Mouse (Mus musculus): ENCODE measurements at regions not wholly inside any gene's neighbourhood (a gene's known extent, or its start where the extent isn't known, plus 50 kb on each side); places are given as distances from the start of the nearest gene placed in this dataset.
"Not testable (repeated sequence)": the region's sequence is repeated elsewhere in the genome, so short reads cannot be mapped to it uniquely, and the experiment has no call there.

DNA sequence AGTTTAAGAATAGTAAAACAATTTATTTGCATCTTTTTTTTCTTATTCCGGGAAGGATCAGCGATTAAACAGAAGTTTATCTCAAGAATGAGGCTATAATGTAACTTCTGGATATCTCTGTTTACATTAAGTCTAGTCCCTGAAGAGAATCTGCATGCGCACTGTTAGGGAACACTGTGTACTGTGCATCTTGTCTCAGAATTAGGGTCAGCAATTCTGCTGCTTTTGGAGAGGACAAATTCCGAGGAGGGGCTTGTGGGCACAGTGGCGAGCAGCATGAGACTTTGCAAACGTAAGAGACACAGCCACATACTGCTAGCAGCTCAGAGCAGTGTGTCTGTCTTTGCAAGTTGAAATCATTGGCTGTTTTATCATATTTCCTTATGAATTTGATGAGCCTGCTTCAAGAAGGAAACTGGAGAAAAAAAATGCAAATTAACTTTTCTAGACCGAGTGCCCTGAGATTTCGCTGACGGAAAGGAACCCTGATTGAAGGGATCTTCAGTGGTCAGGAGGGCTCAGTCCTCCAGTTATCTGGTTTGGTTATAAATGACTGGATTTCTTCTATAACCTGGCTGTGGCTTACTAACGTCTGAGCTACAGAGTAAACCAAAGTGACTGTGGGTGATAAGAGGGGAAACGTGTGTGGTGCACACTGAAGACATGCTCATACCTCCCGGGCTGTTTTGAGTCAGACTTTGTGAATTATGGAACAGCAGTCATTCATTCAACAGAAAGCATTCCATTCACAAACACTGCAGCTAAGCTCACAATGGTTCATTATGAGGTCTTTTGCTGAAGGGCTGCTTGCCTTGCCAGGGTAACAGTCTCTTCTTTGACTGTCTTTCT lies 305.1 kb downstream of the Ets1 start:
- Histone ChIP-seq H3K4me2 (replicated peaks; ENCODE audit: low read depth, low read length) (peak overlapping the region; percentile 58), H3K9ac (ENCODE audit: low read depth, low read length) (no peak overlapping the region), H3K9me3 (ENCODE audit: control insufficient read depth, low read length) (no peaks in the 10 kb centered on the region), H3K27me3 (ENCODE audit: control insufficient read depth, insufficient read depth, low read length) (no peaks in the 10 kb centered on the region), H3K4me3 (ENCODE audit: low read depth, low read length) (no peak overlapping the region), H3K36me3 (ENCODE audit: control insufficient read depth, insufficient read depth, low read length) (no peaks in the 10 kb centered on the region), H3K4me1 (replicated peaks; ENCODE audit: control insufficient read depth, insufficient read depth, low read length) (no peaks in the 10 kb centered on the region), H3K27ac (ENCODE audit: low read depth, low read length) (no peak overlapping the region)
- DNase-seq (ENCODE audit: low spot score) (peak; percentile 30), ATAC-seq (ENCODE audit: low FRiP score) (peak; percentile 49)
- 42% methylated on average over 12 of the region's 12 CpGs for WGBS

GRCm38 (mm10) chr9:32941768-32942030 lies 305.7 kb downstream of the Ets1 start:
- Histone ChIP-seq H3K27ac (ENCODE audit: low read depth, low read length) (no peak overlapping the region), H3K27me3 (ENCODE audit: control insufficient read depth, insufficient read depth, low read length) (no peaks in the 10 kb centered on the region), H3K4me2 (replicated peaks; ENCODE audit: low read depth, low read length) (no peak overlapping the region), H3K9ac (ENCODE audit: low read depth, low read length) (no peak overlapping the region), H3K4me1 (replicated peaks; ENCODE audit: control insufficient read depth, insufficient read depth, low read length) (no peaks in the 10 kb centered on the region), H3K9me3 (ENCODE audit: control insufficient read depth, low read length) (no peaks in the 10 kb centered on the region), H3K4me3 (ENCODE audit: low read depth, low read length) (no peak overlapping the region), H3K36me3 (ENCODE audit: control insufficient read depth, insufficient read depth, low read length) (no peaks in the 10 kb centered on the region)
- ATAC-seq (ENCODE audit: low FRiP score) (peak; percentile 19; the same call in 1 of the 2 replicates), DNase-seq (ENCODE audit: low spot score) (no peak)

DNA sequence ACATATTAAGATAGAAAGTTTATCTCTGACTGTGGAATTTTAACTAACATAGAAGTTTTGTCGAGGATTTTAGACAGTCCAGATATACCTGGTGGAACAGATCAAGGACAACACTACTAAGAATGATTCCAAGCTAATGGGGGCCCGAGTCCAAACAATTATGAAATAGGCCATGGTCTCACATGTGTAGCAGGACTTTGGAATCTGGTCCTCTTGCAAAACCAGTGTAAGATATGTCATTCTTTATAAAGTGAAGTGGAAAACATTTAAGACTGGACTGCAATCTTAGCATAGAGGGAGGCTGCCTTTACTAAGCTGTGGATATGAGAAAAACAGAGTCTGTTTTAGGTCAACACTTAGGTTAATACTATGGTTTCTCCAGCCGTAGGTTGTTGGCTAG lies 311.2 kb downstream of the Ets1 start:
- Histone ChIP-seq H3K9ac (ENCODE audit: low read depth, low read length) (no peak overlapping the region), H3K4me3 (ENCODE audit: low read depth, low read length) (no peak overlapping the region), H3K4me2 (replicated peaks; ENCODE audit: low read depth, low read length) (no peak overlapping the region), H3K27me3 (ENCODE audit: control insufficient read depth, insufficient read depth, low read length) (no peaks in the 10 kb centered on the region), H3K4me1 (replicated peaks; ENCODE audit: control insufficient read depth, insufficient read depth, low read length) (no peaks in the 10 kb centered on the region), H3K36me3 (ENCODE audit: control insufficient read depth, insufficient read depth, low read length) (no peaks in the 10 kb centered on the region), H3K27ac (ENCODE audit: low read depth, low read length) (no peak overlapping the region), H3K9me3 (ENCODE audit: control insufficient read depth, low read length) (no peaks in the 10 kb centered on the region)
- no peak for ATAC-seq (ENCODE audit: low FRiP score)
- 91% methylated on average over 3 of the region's 3 CpGs for WGBS
- DNase-seq (ENCODE audit: low spot score): no peak

- Histone ChIP-seq H3K27me3 (ENCODE audit: control insufficient read depth, insufficient read depth, low read length) (no peaks in the 10 kb centered on the region), H3K36me3 (ENCODE audit: control insufficient read depth, insufficient read depth, low read length) (no peaks in the 10 kb centered on the region), H3K9ac (ENCODE audit: low read depth, low read length) (no peak overlapping the region), H3K4me2 (replicated peaks; ENCODE audit: low read depth, low read length) (no peak overlapping the region), H3K9me3 (ENCODE audit: control insufficient read depth, low read length) (no peaks in the 10 kb centered on the region), H3K27ac (ENCODE audit: low read depth, low read length) (no peak overlapping the region), H3K4me1 (replicated peaks; ENCODE audit: control insufficient read depth, insufficient read depth, low read length) (no peaks in the 10 kb centered on the region), H3K4me3 (ENCODE audit: low read depth, low read length) (no peak overlapping the region)
- ATAC-seq (ENCODE audit: low FRiP score) (no peak), DNase-seq (ENCODE audit: low spot score) (no peak)
- WGBS: 60% methylated on average over 3 of the region's 3 CpGs
These were observed 313.0 kb downstream of the Ets1 start for GRCm38 (mm10) chr9:32949036-32949435.

DNA sequence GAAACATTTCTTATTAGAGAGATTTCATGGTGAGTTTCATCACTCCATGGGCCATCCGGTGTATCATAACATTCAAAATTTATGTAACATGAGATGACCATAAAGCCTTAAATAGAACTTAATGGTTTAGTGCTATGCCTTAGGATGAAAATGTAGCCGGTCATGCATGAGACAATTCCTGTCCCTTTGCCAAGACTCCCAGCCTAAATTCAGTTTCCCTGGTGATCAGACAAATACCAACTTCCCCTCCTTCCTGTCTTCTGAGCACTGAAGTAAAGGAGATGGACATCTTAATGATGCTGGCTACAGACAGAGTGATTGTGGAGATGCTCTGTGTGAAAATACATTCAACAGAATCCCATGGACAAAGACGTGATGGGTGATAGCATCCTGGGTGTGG lies 322.7 kb downstream of the Ets1 start:
- Histone ChIP-seq H3K4me1 (replicated peaks; ENCODE audit: control insufficient read depth, insufficient read depth, low read length) (no peaks in the 10 kb centered on the region), H3K27me3 (ENCODE audit: control insufficient read depth, insufficient read depth, low read length) (no peaks in the 10 kb centered on the region), H3K4me3 (ENCODE audit: low read depth, low read length) (no peak overlapping the region), H3K9ac (ENCODE audit: low read depth, low read length) (no peak overlapping the region), H3K36me3 (ENCODE audit: control insufficient read depth, insufficient read depth, low read length) (no peaks in the 10 kb centered on the region), H3K4me2 (replicated peaks; ENCODE audit: low read depth, low read length) (no peak overlapping the region), H3K9me3 (ENCODE audit: control insufficient read depth, low read length) (no peaks in the 10 kb centered on the region), H3K27ac (ENCODE audit: low read depth, low read length) (no peak overlapping the region)
- WGBS: 85% methylated on average over 3 of the region's 3 CpGs
- no peak for ATAC-seq (ENCODE audit: low FRiP score)
- no peak for DNase-seq (ENCODE audit: low spot score)

- H3K4me3 ChIP-seq (ENCODE audit: low read depth, low read length); H3K36me3 ChIP-seq (ENCODE audit: control insufficient read depth, insufficient read depth, low read length); H3K27me3 ChIP-seq (ENCODE audit: control insufficient read depth, insufficient read depth, low read length); H3K4me1 ChIP-seq (replicated peaks; ENCODE audit: control insufficient read depth, insufficient read depth, low read length); H3K4me2 ChIP-seq (replicated peaks; ENCODE audit: low read depth, low read length); H3K27ac ChIP-seq (ENCODE audit: low read depth, low read length); H3K9ac ChIP-seq (ENCODE audit: low read depth, low read length); ATAC-seq (ENCODE audit: low FRiP score); H3K9me3 ChIP-seq (ENCODE audit: control insufficient read depth, low read length); DNase-seq (ENCODE audit: low spot score): not testable (repeated sequence)
These were observed 323.4 kb downstream of the Ets1 start for GRCm38 (mm10) chr9:32959468-32959867.

GRCm38 (mm10) chr9:32962679-32963205 lies 326.7 kb downstream of the Ets1 start:
- H3K9me3 ChIP-seq (ENCODE audit: control insufficient read depth, low read length): no peaks in the 10 kb centered on the region
- no peaks in the 10 kb centered on the region for H3K4me1 ChIP-seq (replicated peaks; ENCODE audit: control insufficient read depth, insufficient read depth, low read length)
- H3K9ac ChIP-seq (ENCODE audit: low read depth, low read length): no peak overlapping the region
- ATAC-seq (ENCODE audit: low FRiP score) (no peak), DNase-seq (ENCODE audit: low spot score) (no peak)
- H3K4me2 ChIP-seq (replicated peaks; ENCODE audit: low read depth, low read length): no peak overlapping the region
- H3K27ac ChIP-seq (ENCODE audit: low read depth, low read length): no peak overlapping the region
- no peak overlapping the region for H3K4me3 ChIP-seq (ENCODE audit: low read depth, low read length)
- 92% methylated on average over 5 of the region's 5 CpGs for WGBS
- no peaks in the 10 kb centered on the region for H3K27me3 ChIP-seq (ENCODE audit: control insufficient read depth, insufficient read depth, low read length)
- H3K36me3 ChIP-seq (ENCODE audit: control insufficient read depth, insufficient read depth, low read length): no peaks in the 10 kb centered on the region

GRCm38 (mm10) chr9:32968446-32968845 lies 332.4 kb downstream of the Ets1 start:
- H3K27me3 ChIP-seq (ENCODE audit: control insufficient read depth, insufficient read depth, low read length): no peaks in the 10 kb centered on the region
- H3K27ac ChIP-seq (ENCODE audit: low read depth, low read length): no peak overlapping the region
- no peak overlapping the region for H3K4me3 ChIP-seq (ENCODE audit: low read depth, low read length)
- no peak overlapping the region for H3K4me2 ChIP-seq (replicated peaks; ENCODE audit: low read depth, low read length)
- ATAC-seq (ENCODE audit: low FRiP score) (no peak), DNase-seq (ENCODE audit: low spot score) (no peak)
- H3K9ac ChIP-seq (ENCODE audit: low read depth, low read length): no peak overlapping the region
- H3K4me1 ChIP-seq (replicated peaks; ENCODE audit: control insufficient read depth, insufficient read depth, low read length): no peaks in the 10 kb centered on the region
- no peaks in the 10 kb centered on the region for H3K9me3 ChIP-seq (ENCODE audit: control insufficient read depth, low read length)
- no peaks in the 10 kb centered on the region for H3K36me3 ChIP-seq (ENCODE audit: control insufficient read depth, insufficient read depth, low read length)
- WGBS: 85% methylated on average over 2 of the region's 2 CpGs

DNA sequence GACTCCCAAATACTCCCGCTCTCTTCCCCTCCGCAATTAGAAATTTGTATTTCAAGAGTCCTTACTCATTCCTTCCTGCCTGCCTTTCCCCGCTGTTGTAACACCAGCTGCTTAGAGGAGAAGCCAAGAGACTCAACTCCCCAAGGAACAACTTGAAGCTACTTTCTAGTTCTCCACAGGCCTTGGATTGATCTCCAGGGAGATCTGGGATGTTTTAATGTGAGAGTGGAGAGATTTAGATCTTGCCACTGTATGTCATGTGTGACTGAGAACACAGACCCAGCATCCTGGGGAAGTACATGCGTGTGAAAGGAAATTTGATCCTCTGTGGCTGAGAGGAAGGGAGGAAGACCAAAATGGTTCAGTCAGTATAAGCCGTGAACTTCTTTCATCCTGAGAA lies 335.4 kb downstream of the Ets1 start:
- DNase-seq (ENCODE audit: low spot score) (no peak), ATAC-seq (ENCODE audit: low FRiP score) (no peak)
- no peaks in the 10 kb centered on the region for H3K4me1 ChIP-seq (replicated peaks; ENCODE audit: control insufficient read depth, insufficient read depth, low read length)
- no peak overlapping the region for H3K9ac ChIP-seq (ENCODE audit: low read depth, low read length)
- no peak overlapping the region for H3K27ac ChIP-seq (ENCODE audit: low read depth, low read length)
- no peaks in the 10 kb centered on the region for H3K9me3 ChIP-seq (ENCODE audit: control insufficient read depth, low read length)
- H3K36me3 ChIP-seq (ENCODE audit: control insufficient read depth, insufficient read depth, low read length): no peaks in the 10 kb centered on the region
- H3K4me3 ChIP-seq (ENCODE audit: low read depth, low read length): no peak overlapping the region
- H3K4me2 ChIP-seq (replicated peaks; ENCODE audit: low read depth, low read length): no peak overlapping the region
- 82% methylated on average over 5 of the region's 5 CpGs for WGBS
- H3K27me3 ChIP-seq (ENCODE audit: control insufficient read depth, insufficient read depth, low read length): no peaks in the 10 kb centered on the region
